Mouse (Mus musculus) ES-E14 (cell line): ENCODE results near the gene Vmn2r40. TPM values are rescaled to one million over a fixed set of nuclear protein-coding genes. Genes with fewer than 3 reads are reported as not detected.
"Not testable (repeated sequence)": the region's sequence is repeated elsewhere in the genome, so short reads cannot be mapped to it uniquely, and the experiment has no call there.

Source experiments
- DNase-seq: peaks from one replicate; pipeline ENCODE4 v3.0.0-alpha.2; 2013; ENCODE audit warnings: low read depth, low spot score
- H3K27ac ChIP-seq: 2 replicates; pipeline ENCODE4 v1.5.1; 2012; ENCODE audit warnings: low read depth, mild to moderate bottlenecking, low read length, moderate library complexity, mixed read lengths; ENCODE audit not compliant: poor library complexity, insufficient read depth, severe bottlenecking
- H3K36me3 ChIP-seq: 2 replicates; pipeline ENCODE4 v1.6.1; 2012; ENCODE audit warnings: mild to moderate bottlenecking, low read length, moderate library complexity, mixed read lengths; ENCODE audit not compliant: control insufficient read depth, poor library complexity, insufficient read depth, severe bottlenecking
- H3K4me1 ChIP-seq, 2 experiments: fragments of 150-350 bp in 1 of 2; sonication (generic) in 1 of 2; 2 replicates each; pipeline ENCODE4 v1.6.1; 2012; ENCODE audit warnings: low read length in 2 of 2, mild to moderate bottlenecking in 1 of 2, mixed read lengths in 1 of 2; ENCODE audit not compliant: control insufficient read depth in 2 of 2, insufficient read depth in 2 of 2, poor library complexity in 1 of 2
- H3K4me3 ChIP-seq, 2 experiments: fragments of 150-350 bp in 1 of 2; sonication (generic) in 1 of 2; 2 replicates each; pipeline ENCODE4 v1.5.1; 2012; ENCODE audit warnings: low read length in 2 of 2, low read depth in 1 of 2, mild to moderate bottlenecking in 1 of 2, mixed read lengths in 1 of 2; ENCODE audit not compliant: insufficient read depth in 1 of 2, poor library complexity in 1 of 2, severe bottlenecking in 1 of 2
- H3K9ac ChIP-seq: 2 replicates; pipeline ENCODE4 v1.6.1; 2012; ENCODE audit warnings: low read depth, mild to moderate bottlenecking, low read length, mixed read lengths; ENCODE audit not compliant: poor library complexity, insufficient read depth, severe bottlenecking
- H3K9me3 ChIP-seq: fragments of 150-350 bp; sonication (generic); 2 replicates; pipeline ENCODE4 v1.6.1; 2012; ENCODE audit warnings: low read depth, mild to moderate bottlenecking, low read length; ENCODE audit not compliant: control insufficient read depth, insufficient read depth
- in situ Hi-C, 2 experiments: fragments of 600-800 bp; cut with MboI; formaldehyde crosslinking; loops; one replicate each; pipeline ENCODE4 v1.15.1; 2025; ENCODE audit warnings: low sequenced_read_pairs in 2 of 2, inconsistent platforms in 1 of 2; ENCODE audit not compliant: unreplicated experiment in 2 of 2
- total RNA-seq: library from RNA; depleted of rRNA; stranded (reverse); fragments of 300-350 nt; gene quantifications from 2 replicates; pipeline ENCODE4 v1.2.3, GENCODE M21; 2012; rRNA removed

The Vmn2r40 gene
- total RNA-seq = not detected in 2 replicates

DNA sequence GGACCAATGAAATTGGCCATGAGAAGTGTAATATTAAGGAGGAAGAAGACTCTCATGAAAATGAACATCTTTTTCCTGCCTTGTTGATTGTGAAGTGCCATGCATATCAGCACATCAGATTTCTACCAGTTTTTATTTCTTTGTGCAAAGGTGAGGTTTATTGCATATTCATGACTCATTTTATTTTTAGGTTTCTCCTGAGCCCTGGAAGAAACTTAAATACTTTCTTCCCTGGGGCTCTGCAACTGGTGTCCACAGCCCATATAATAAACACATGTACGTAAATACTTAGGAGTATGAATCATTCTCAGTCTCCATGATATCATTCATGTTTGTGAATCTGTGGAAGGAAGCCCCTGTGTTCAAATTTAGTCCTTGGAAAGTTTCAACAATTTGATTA lies at the start of gene Vmn2r40:
Vmn2r40 (minus strand) TSS at position 101 of the 400 bp plus-strand sequence.
- H3K4me3 ChIP-seq, in situ Hi-C loops, H3K9ac ChIP-seq, H3K27ac ChIP-seq, H3K9me3 ChIP-seq, H3K4me1 ChIP-seq, H3K36me3 ChIP-seq, DNase-seq: not testable (repeated sequence)

Other genes starting within 250 kb of the Vmn2r40 start
- gene Vmn2r39, start 99.4 kb upstream of the Vmn2r40 start, total RNA-seq = not detected in 2 replicates
- not detected in 2 replicates for gene Vmn2r38, start 166.4 kb upstream of the Vmn2r40 start, total RNA-seq